Mouse (Mus musculus): ENCODE measurements around the gene Med18.
"Not testable (repeated sequence)": the region's sequence is repeated elsewhere in the genome, so short reads cannot be mapped to it uniquely, and the experiment has no call there.

Gene Med18

GRCm38 (mm10) chr4:132463430-132464254, at the start of gene Med18:
Gene Med18 (minus strand): TSS chr4:132463921.
- DNase-seq: peak; percentile 95

DNA sequence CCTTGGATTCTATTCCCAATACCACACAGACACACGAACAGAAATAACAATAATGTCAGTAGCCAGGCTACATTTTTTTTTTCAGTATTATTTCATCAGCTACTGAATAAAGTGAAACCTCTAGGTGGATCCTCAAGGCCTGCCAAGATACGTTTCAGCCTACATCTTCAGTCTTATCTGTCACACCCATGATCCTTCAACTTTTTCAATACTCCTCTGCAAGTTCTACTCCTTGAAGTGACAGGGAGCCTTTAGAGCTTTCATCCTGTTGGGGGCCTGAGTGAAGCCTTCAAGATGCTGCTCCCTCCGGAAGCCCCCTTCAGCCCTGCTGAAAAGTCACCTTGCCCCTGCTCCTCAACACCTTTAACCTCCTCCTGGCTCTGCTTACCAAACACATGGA, 48.4 kb upstream of the Med18 start:
- DNase-seq: no peak

DNA sequence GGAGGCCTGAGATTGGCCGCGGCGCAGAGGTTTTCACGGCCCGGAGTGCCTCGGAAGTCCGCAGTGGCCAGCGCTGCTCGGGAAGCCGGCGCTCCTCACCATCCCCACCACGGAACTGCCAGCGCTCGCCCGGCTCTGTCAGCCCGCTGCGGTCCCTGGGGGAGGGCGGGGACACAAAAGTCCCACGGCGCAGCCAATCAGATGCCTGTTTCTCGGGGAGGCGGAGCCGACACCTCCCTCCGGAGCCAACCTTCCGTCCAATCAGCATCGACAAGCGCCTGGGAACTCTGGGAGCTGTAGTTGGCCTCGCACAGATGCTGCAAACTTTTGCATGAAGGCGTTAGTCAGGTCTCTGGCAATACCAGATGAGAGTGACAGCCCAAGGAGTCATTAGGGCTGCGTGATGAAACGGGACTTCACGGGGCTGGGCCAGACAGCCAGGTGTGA, 46.7 kb upstream of the Med18 start, which contains the start of gene Sesn2:
Sesn2 (minus strand) TSS at position 150 of the 447 bp plus-strand sequence.
- peak; percentile 98 for DNase-seq

DNA sequence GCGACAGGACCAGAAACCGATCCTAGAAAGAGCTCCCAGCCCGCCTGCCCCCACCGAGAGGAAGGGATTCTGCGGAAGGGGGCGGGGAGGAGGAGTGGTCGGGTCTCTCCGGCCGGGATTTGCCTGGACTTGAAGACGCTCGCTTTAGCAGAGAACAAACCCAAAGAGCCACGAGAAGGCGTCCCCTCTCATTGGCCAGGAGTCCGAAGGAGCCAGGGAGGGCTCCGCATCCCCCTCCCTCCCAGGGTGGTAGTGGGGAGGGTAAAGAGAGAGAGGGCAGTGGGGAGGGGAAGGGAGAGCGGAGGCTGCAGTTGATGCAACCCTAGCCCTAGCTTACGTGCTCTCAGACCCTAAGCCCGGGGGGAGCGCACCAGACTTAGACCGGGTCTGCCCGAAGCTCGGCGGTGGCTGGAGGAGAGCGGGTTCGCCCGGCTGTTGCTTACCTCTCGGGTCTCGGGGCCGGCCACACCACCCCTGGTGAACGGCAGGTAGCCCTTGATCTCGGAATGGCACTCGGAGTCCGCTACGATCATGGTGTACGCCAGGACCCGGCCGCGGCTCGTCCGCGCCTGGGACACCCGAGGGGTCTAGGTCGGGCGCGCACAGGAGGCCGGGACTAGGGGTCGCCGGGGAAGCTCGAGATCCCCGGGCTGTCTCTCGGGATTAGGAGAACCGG, 46.0 kb upstream of the Med18 start:
- DNase-seq: peak; percentile 40

DNA sequence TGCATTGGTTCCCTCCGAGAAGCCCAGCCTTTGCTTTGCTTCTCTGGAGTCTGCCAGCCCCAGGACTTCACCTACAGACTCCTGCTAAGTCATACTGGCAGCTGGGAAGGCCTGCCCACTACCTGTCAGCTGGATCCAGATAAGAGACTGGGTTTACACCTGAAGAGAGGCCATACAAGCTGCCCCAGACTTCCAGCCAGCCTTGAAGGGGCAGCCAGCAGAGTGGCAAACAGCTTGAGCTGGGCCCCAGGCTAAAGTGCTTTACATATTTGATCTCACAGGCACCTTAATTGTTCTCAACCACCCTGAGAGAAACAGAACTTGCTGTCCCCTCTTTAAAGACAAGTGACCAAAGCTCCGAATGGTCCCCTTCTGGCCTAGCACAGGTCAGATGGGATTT, 43.5 kb upstream of the Med18 start:
- no peak for DNase-seq

DNA sequence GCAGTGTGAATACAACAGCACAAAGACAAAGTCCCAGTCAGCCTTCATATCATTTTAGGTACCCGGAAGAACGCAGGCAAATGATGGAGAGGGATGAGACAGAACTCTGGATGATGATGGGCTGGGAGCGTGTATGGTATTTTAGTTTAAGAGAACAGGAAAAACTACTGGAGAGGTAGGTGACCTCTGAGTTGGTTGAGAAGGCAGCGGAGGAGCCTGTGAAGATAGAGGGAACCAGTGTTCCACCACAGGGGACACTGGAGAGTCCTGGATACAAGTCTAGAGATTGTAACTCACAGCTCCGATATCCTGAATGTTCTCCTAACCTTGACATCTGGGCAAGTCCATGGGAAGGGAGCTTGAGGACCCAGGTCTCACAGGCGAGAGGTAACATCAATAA, 42.5 kb upstream of the Med18 start:
- no peak for DNase-seq

DNA sequence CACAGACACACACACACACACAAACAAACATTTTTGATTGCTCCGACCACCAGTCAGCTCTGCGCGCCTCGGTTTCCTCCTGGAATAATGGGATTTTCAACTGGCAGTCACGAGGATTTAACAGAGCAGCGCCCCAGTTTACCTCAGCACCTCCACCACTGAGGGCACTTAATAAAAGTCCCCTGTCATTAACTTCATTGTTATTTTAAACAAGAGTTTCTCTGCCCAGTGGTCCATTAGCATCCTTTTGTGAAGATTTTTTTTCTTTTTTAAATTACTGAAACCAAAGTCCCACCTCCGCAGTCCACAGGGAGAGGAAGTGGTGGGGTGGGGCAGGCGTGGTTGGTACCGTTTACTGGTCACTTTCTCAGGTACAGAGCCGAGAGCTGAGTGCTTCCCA, 42.1 kb upstream of the Med18 start:
- DNase-seq: no peak

GRCm38 (mm10) chr4:132505034-132505738, 41.5 kb upstream of the Med18 start:
- no peak for DNase-seq

DNA sequence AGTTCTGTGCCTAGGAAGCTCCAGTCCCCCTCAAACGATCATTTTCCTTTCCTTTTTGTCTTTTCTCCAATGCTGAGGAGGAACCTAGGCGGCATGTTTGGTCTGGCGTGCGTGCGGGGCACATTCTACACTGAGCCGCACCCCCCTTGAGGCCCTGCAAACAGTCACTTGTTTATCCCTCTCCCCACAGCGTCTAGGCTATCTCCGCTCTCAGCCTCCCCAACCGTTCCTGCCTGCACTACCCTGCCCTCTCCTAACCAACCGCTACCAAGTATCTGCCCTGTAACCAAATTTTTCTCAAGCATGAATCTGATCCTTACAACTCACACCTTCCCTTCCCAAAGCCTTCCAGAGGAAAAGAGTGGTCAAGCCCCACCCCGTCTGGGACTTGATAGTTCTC, 39.6 kb upstream of the Med18 start:
- DNase-seq: no peak

GRCm38 (mm10) chr4:132501639-132502038, 37.9 kb upstream of the Med18 start:
- DNase-seq: no peak

DNA sequence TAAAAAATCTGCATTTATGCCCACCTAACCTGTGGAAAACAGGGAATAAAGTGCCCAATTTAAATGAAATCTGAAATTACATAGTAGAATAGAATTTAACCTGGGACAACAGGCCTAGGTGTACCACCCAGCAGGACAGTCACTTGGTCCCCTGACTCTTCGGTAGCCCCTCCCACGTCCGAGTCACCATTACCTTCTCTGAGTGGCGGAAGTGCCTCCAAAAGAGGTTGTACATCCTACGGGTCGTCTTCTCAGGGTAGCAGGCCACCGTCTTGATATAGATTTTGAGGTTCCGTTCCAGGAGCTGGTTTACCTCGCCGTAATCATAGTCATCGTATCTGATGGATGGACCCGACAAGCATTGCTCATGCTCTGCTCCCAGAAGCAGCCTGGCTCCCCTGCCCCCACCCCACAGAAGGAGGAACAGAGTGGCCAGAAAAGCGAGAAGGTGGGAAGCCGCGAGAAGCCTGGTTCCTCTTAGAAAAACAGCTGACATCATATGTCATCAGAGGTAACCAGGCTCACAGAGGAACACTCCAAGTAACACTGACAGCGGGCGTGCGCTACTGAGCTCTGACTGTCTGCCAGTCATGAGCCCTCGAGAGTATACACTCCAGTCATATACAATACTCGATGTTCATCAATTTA, 30.7 kb upstream of the Med18 start:
- no peak for DNase-seq

GRCm38 (mm10) chr4:132492178-132493060, 28.7 kb upstream of the Med18 start:
- no peak for DNase-seq

- DNase-seq: no peak
Observed at GRCm38 (mm10) chr4:132491748-132492147, 28.0 kb upstream of the Med18 start.

- DNase-seq: no peak
Observed at GRCm38 (mm10) chr4:132491057-132491456, 27.3 kb upstream of the Med18 start.

- no peak for DNase-seq
Observed at GRCm38 (mm10) chr4:132490273-132491010, 26.7 kb upstream of the Med18 start.

DNA sequence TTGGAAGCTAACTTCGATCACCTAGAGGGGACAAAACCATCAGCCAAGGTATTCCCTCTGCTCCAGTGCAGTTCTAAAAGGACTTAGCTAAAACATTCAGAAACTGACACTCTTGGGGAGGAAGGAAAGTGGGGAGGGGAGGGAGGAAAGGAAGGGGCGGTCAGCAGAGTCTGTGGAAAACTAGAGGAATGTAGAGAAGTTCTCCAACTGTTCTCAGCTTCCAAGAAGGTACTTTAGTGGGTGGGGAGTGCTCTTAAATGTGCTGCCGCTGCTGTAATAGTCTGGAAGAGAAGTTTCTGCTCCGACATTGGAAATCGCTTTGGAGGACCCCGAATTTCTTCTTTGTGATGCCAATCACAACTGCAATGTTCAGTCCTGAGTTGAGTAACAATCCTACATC, 25.3 kb upstream of the Med18 start:
- DNase-seq: no peak

- no peak for DNase-seq
Observed at GRCm38 (mm10) chr4:132488521-132488920, 24.8 kb upstream of the Med18 start.

DNA sequence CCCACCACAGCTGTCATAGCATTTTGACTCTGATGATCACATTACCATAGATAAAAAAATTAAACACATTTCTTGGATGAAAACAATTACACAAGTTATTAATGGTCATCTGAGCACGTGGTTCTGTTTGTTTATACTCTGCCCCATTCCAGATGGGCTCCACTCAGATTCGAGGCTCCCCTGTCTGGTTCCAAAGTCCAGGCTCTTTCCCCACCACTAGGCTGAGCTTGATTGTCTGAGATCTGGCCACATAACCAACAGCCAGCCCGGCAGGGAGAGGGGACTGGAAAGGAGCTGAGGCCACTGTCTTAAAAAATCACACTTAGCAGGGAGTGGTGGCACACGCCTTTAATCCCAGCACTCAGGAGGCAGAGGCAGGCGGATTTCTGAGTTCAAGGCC, 21.1 kb upstream of the Med18 start:
- DNase-seq: no peak

- no peak for DNase-seq
Observed at GRCm38 (mm10) chr4:132484231-132484630, 20.5 kb upstream of the Med18 start.

DNA sequence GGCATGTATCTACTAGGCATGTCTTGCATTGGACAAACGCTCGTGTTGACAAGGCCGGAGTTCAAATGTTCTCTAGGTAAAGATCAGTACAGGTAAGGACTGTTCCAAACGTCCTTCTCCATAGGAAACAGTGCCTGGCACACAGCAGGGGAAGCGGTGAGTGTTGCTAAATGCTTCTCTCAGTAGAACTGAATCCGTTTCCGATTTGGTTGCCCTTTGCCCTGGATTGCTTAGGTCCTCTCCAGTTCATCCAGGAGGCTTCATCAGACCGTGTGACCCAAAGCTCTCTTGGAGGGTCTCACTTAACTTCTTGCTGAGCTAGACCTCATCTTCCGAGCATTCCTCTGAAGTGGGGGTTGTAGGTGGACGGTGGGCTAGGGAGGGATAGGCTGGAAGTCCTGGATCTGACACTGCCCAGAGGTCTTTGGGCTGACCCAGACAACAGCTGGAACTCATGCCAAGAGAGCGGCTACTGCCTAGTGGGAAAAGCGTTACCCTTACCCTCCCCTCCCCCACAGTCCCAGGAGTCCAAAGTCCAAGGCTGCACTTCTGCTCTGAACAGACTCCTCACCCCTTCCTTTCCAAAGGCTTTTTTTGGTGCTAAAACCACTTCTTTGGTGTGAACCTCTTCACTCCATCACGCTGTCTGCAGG, 19.4 kb upstream of the Med18 start:
- no peak for DNase-seq

- not testable (repeated sequence) for DNase-seq
Observed at GRCm38 (mm10) chr4:132482104-132482503, 18.4 kb upstream of the Med18 start.

All from thymus, postnatal 14 days (tissue).